Mouse (Mus musculus): Measurements from ENCODE around the gene Tst. TPM values are rescaled to one million over a fixed set of nuclear protein-coding genes. Genes with fewer than 3 reads are reported as not detected.

Tst gene
- polyA plus RNA-seq, 1 experiment from 2014 or later = 153 TPM

DNA sequence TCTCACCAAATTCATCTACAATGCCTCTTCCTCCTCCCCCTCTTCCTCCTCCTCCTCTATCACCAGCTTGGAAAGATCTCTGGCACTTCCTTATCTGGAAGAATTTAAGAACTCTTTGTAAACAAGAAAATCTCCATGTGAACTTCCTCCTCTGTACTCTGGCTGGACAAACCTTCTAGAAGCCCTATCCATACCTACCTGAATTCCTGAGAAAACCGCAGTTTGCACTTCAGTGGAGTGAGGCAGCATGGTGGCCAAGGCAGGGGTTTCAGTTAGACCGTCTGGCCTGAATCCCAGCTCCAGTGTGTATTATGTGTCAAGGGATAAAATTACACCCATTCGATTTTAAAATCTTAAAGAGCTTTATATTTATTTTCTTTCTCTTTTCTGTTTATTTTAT is 32.9 kb downstream of the Tst start:
- no peak for ATAC-seq (ENCODE audit: low FRiP score, low TSS enrichment)
- no peak overlapping the region for H3K9ac ChIP-seq (ENCODE audit: low read length)
- H3K36me3 ChIP-seq (ENCODE audit: control insufficient read depth, insufficient read depth, low read length) = no peaks in the 10 kb centered on the region
- WGBS = 30% methylated on average over 3 of the region's 3 CpGs
- H3K27me3 ChIP-seq (ENCODE audit: control insufficient read depth, insufficient read depth, low read length) = no peaks in the 10 kb centered on the region
- TF ChIP-seq CTCF (IDR thresholded peaks at IDR 0.05; ENCODE audit: low read depth) = no peak
- TF ChIP-seq EP300 (optimal IDR thresholded peaks at IDR 0.05) = no peak
- no peak overlapping the region for H3K27ac ChIP-seq (replicated peaks)
- no peak overlapping the region for H3K4me2 ChIP-seq (replicated peaks; ENCODE audit: low read depth)
- no peak for DNase-seq (ENCODE audit: low spot score)
- no peaks in the 10 kb centered on the region for H3K9me3 ChIP-seq (ENCODE audit: control insufficient read depth, low read length)
- no peaks in the 10 kb centered on the region for H3K4me1 ChIP-seq (replicated peaks; ENCODE audit: control insufficient read depth, insufficient read depth)
- H3K4me3 ChIP-seq (ENCODE audit: low read depth, low read length) = no peak overlapping the region

- 77% methylated on average over 1 of the region's 1 CpGs for WGBS
- Histone ChIP-seq H3K4me2 (replicated peaks; ENCODE audit: low read depth) (no peak overlapping the region), H3K27ac (replicated peaks) (no peak overlapping the region), H3K4me3 (ENCODE audit: low read depth, low read length) (no peak overlapping the region), H3K9ac (ENCODE audit: low read length) (no peak overlapping the region), H3K36me3 (ENCODE audit: control insufficient read depth, insufficient read depth, low read length) (no peaks in the 10 kb centered on the region), H3K9me3 (ENCODE audit: control insufficient read depth, low read length) (no peaks in the 10 kb centered on the region), H3K27me3 (ENCODE audit: control insufficient read depth, insufficient read depth, low read length) (no peaks in the 10 kb centered on the region), H3K4me1 (replicated peaks; ENCODE audit: control insufficient read depth, insufficient read depth) (no peaks in the 10 kb centered on the region)
- no peak for ATAC-seq (ENCODE audit: low FRiP score, low TSS enrichment)
- TF ChIP-seq CTCF (IDR thresholded peaks at IDR 0.05; ENCODE audit: low read depth) (no peak), EP300 (optimal IDR thresholded peaks at IDR 0.05) (no peak)
- no peak for DNase-seq (ENCODE audit: low spot score)
These were observed 36.1 kb downstream of the Tst start for GRCm38 (mm10) chr15:78369641-78370040.

DNA sequence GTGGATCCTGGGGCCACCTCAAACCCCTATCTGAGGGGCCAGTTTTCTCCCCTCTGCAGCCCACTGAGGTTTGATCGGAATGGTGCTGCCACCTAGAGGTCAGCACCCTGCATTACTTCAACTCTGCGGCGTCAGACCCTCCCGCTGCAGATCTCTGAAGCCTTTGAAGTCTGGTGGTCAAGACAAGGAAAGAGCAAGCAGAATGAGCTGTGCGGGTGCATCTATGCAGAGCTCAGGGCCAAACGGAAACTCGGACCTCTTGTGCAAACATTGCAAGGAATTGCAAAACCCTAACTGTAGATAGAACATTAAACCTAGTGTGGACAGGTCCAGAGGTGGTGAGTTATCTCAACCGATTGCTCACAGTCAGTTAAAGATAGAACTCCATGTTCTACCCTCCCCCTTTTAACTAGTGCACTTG is 36.8 kb downstream of the Tst start:
- H3K4me3 ChIP-seq (ENCODE audit: low read depth, low read length) = no peak overlapping the region
- H3K36me3 ChIP-seq (ENCODE audit: control insufficient read depth, insufficient read depth, low read length) = no peaks in the 10 kb centered on the region
- H3K27me3 ChIP-seq (ENCODE audit: control insufficient read depth, insufficient read depth, low read length) = no peaks in the 10 kb centered on the region
- no peak overlapping the region for H3K9ac ChIP-seq (ENCODE audit: low read length)
- TF ChIP-seq EP300 (optimal IDR thresholded peaks at IDR 0.05) (no peak), CTCF (IDR thresholded peaks at IDR 0.05; ENCODE audit: low read depth) (peak; percentile 78)
- DNase-seq (ENCODE audit: low spot score) (peak; percentile 42), ATAC-seq (ENCODE audit: low FRiP score, low TSS enrichment) (peak; percentile 18; the same call in 1 of the 2 replicates)
- H3K4me1 ChIP-seq (replicated peaks; ENCODE audit: control insufficient read depth, insufficient read depth) = no peaks in the 10 kb centered on the region
- WGBS = 10% methylated on average over 8 of the region's 8 CpGs
- H3K9me3 ChIP-seq (ENCODE audit: control insufficient read depth, low read length) = no peaks in the 10 kb centered on the region
- H3K4me2 ChIP-seq (replicated peaks; ENCODE audit: low read depth) = no peak overlapping the region
- no peak overlapping the region for H3K27ac ChIP-seq (replicated peaks)

DNA sequence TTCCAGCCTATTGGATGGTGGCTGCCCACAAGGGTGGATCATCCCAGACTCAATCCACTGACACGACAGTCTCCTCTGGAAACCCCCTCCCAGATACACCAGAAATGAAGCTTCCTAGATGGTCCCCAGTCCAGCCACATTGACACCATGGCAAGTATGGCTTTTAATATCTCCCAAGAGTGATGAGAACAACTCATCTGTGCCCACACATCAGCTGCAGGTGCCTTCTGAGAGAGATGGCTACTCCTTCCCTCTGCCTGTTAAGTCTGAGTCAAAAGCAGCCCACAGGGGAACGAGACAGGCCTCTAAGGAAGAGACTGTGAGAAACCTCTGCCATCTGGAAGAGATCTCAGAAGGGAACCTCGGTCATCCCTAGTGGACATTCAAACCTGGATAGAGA is 37.9 kb downstream of the Tst start:
- WGBS = 78% methylated on average over 3 of the region's 3 CpGs
- ATAC-seq (ENCODE audit: low FRiP score, low TSS enrichment) (no peak), DNase-seq (ENCODE audit: low spot score) (no peak)
- H3K4me3 ChIP-seq (ENCODE audit: low read depth, low read length) = no peak overlapping the region
- no peaks in the 10 kb centered on the region for H3K27me3 ChIP-seq (ENCODE audit: control insufficient read depth, insufficient read depth, low read length)
- no peak overlapping the region for H3K4me2 ChIP-seq (replicated peaks; ENCODE audit: low read depth)
- no peaks in the 10 kb centered on the region for H3K9me3 ChIP-seq (ENCODE audit: control insufficient read depth, low read length)
- no peaks in the 10 kb centered on the region for H3K4me1 ChIP-seq (replicated peaks; ENCODE audit: control insufficient read depth, insufficient read depth)
- H3K9ac ChIP-seq (ENCODE audit: low read length) = no peak overlapping the region
- no peak overlapping the region for H3K27ac ChIP-seq (replicated peaks)
- no peaks in the 10 kb centered on the region for H3K36me3 ChIP-seq (ENCODE audit: control insufficient read depth, insufficient read depth, low read length)
- TF ChIP-seq EP300 (optimal IDR thresholded peaks at IDR 0.05) = no peak
- TF ChIP-seq CTCF (IDR thresholded peaks at IDR 0.05; ENCODE audit: low read depth) = no peak

GRCm38 (mm10) chr15:78366875-78367274 is 38.8 kb downstream of the Tst start:
- H3K27me3 ChIP-seq (ENCODE audit: control insufficient read depth, insufficient read depth, low read length) = no peaks in the 10 kb centered on the region
- no peak overlapping the region for H3K27ac ChIP-seq (replicated peaks)
- H3K4me1 ChIP-seq (replicated peaks; ENCODE audit: control insufficient read depth, insufficient read depth) = no peaks in the 10 kb centered on the region
- H3K9ac ChIP-seq (ENCODE audit: low read length) = no peak overlapping the region
- H3K4me3 ChIP-seq (ENCODE audit: low read depth, low read length) = no peak overlapping the region
- 65% methylated on average over 8 of the region's 8 CpGs for WGBS
- no peak for DNase-seq (ENCODE audit: low spot score)
- TF ChIP-seq EP300 (optimal IDR thresholded peaks at IDR 0.05) (no peak), CTCF (IDR thresholded peaks at IDR 0.05; ENCODE audit: low read depth) (no peak)
- H3K4me2 ChIP-seq (replicated peaks; ENCODE audit: low read depth) = no peak overlapping the region
- H3K9me3 ChIP-seq (ENCODE audit: control insufficient read depth, low read length) = no peaks in the 10 kb centered on the region
- H3K36me3 ChIP-seq (ENCODE audit: control insufficient read depth, insufficient read depth, low read length) = no peaks in the 10 kb centered on the region
- ATAC-seq (ENCODE audit: low FRiP score, low TSS enrichment) = no peak

DNA sequence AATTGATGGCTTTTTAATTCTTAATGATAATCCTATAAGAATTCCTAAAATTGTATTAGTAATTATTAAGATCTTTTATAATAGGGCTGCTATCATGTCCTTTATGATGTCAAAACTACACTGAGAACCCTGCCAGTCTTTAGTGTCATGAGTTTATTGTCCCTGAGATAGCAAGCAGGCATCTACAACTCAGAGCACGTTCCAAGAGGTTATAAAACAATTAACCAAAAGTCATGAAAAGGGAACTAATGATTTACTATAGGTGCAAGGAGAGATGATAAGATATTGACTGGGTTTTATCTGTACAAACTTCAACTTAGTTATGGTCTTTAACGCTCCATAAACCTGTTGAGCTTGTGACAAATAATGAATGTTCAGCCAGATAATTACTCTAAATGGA is 39.8 kb downstream of the Tst start:
- WGBS = 32% methylated on average over 2 of the region's 2 CpGs
- no peaks in the 10 kb centered on the region for H3K36me3 ChIP-seq (ENCODE audit: control insufficient read depth, insufficient read depth, low read length)
- no peaks in the 10 kb centered on the region for H3K4me1 ChIP-seq (replicated peaks; ENCODE audit: control insufficient read depth, insufficient read depth)
- no peak overlapping the region for H3K9ac ChIP-seq (ENCODE audit: low read length)
- no peaks in the 10 kb centered on the region for H3K9me3 ChIP-seq (ENCODE audit: control insufficient read depth, low read length)
- ATAC-seq (ENCODE audit: low FRiP score, low TSS enrichment) = no peak
- H3K27me3 ChIP-seq (ENCODE audit: control insufficient read depth, insufficient read depth, low read length) = no peaks in the 10 kb centered on the region
- no peak overlapping the region for H3K4me3 ChIP-seq (ENCODE audit: low read depth, low read length)
- no peak for DNase-seq (ENCODE audit: low spot score)
- TF ChIP-seq CTCF (IDR thresholded peaks at IDR 0.05; ENCODE audit: low read depth) (no peak), EP300 (optimal IDR thresholded peaks at IDR 0.05) (no peak)
- H3K27ac ChIP-seq (replicated peaks) = no peak overlapping the region
- H3K4me2 ChIP-seq (replicated peaks; ENCODE audit: low read depth) = no peak overlapping the region

Data from stomach, postnatal 0 days (tissue).